Comparison of ENCODE assay signal across 17 mouse cellular contexts in genomic region chr15:86303876-86304275, GRCm38 (mm10).
DNase-seq lines count a peak whose midpoint lies in the region; ATAC-seq and TF ChIP-seq lines count a peak whose summit lies in the region.
"Had no signal": no experiment of that assay in that cellular context is flagged by ENCODE, and none has a peak within 500 bp of the region (broad histone marks: within the 10 kb centered on the region; RNA-seq: fewer than 3 reads in every experiment).

No protein-coding gene starts in this region.

- H3K9me3 ChIP-seq in midbrain, postnatal 0 days (ENCODE audit: low read length) = no peaks in the 10 kb centered on the region
- no peaks in the 10 kb centered on the region for H3K9me3 ChIP-seq in midbrain, embryonic 14.5 days (ENCODE audit: control insufficient read depth, low read length)
- H3K9me3 ChIP-seq: embryonic facial prominence, embryonic 10.5 days; embryonic facial prominence, embryonic 12.5 days had no signal

- H3K4me1 ChIP-seq in midbrain, postnatal 0 days (ENCODE audit: insufficient read depth, low read length) = no peaks in the 10 kb centered on the region
- H3K4me1 ChIP-seq in midbrain, embryonic 14.5 days (ENCODE audit: control insufficient read depth, insufficient read depth, low read length) = no peaks in the 10 kb centered on the region
- H3K4me1 ChIP-seq: embryonic facial prominence, embryonic 10.5 days; embryonic facial prominence, embryonic 12.5 days had no signal

- DNase-seq in layer of hippocampus, adult 2 months (ENCODE audit: low spot score in 2 of 2) = no peak
- no peak for DNase-seq in layer of hippocampus, postnatal 10 days (ENCODE audit: low spot score in 2 of 2)
- peak; percentile 42 for DNase-seq in midbrain, postnatal 0 days (ENCODE audit: low spot score)
- no peak for DNase-seq in midbrain, embryonic 14.5 days
- DNase-seq: adrenal gland, adult 2 months; adrenal gland, postnatal 10 days; adrenal gland, postnatal 25 days; cerebellum, adult 11-12 months; cerebellum, adult 2 months; cerebellum, adult 9-10 months; cerebellum, postnatal 10 days; cerebellum, postnatal 25 days had no signal

- no peak overlapping the region for H3K4me3 ChIP-seq in layer of hippocampus, adult 2 months
- no peak overlapping the region for H3K4me3 ChIP-seq in midbrain, postnatal 0 days (ENCODE audit: low read depth, low read length)
- H3K4me3 ChIP-seq in midbrain, embryonic 14.5 days (replicated peaks; ENCODE audit: low read depth, low read length) = no peak overlapping the region
- H3K4me3 ChIP-seq: embryonic facial prominence, embryonic 10.5 days; embryonic facial prominence, embryonic 12.5 days had no signal

- no peaks in the 10 kb centered on the region for H3K27me3 ChIP-seq in midbrain, postnatal 0 days (ENCODE audit: insufficient read depth, low read length)
- no peaks in the 10 kb centered on the region for H3K27me3 ChIP-seq in midbrain, embryonic 14.5 days (ENCODE audit: control insufficient read depth, insufficient read depth, low read length)
- H3K27me3 ChIP-seq: embryonic facial prominence, embryonic 12.5 days had no signal

- H3K4me2 ChIP-seq in midbrain, postnatal 0 days (ENCODE audit: low read depth, low read length, poor library complexity, severe bottlenecking) = no peak overlapping the region
- no peak overlapping the region for H3K4me2 ChIP-seq in midbrain, embryonic 14.5 days (ENCODE audit: low read length)
- H3K4me2 ChIP-seq: embryonic facial prominence, embryonic 12.5 days had no signal

- H3K36me3 ChIP-seq in midbrain, postnatal 0 days (ENCODE audit: insufficient read depth, low read length) = 0 out of 2 replicates have a peak, but pooled peaks cover 3% of the 10 kb centered on the region
- 0 out of 2 replicates have a peak, but pooled peaks cover 3% of the 10 kb centered on the region for H3K36me3 ChIP-seq in midbrain, embryonic 14.5 days (ENCODE audit: control insufficient read depth, insufficient read depth, low read length)
- H3K36me3 ChIP-seq: embryonic facial prominence, embryonic 10.5 days; embryonic facial prominence, embryonic 12.5 days had no signal

- no peak for TF ChIP-seq CTCF in layer of hippocampus, adult 2 months (conservative IDR thresholded peaks at IDR 0.05)
- TF ChIP-seq CTCF in midbrain, postnatal 0 days (IDR thresholded peaks at IDR 0.05) = no peak

- no peak overlapping the region for H3K9ac ChIP-seq in midbrain, postnatal 0 days (replicated peaks; ENCODE audit: low read length, poor library complexity, severe bottlenecking)
- H3K9ac ChIP-seq in midbrain, embryonic 14.5 days (replicated peaks; ENCODE audit: low read length) = no peak overlapping the region
- H3K9ac ChIP-seq: embryonic facial prominence, embryonic 12.5 days had no signal

- 90% methylated on average over 1 of the region's 1 CpGs for WGBS in midbrain, postnatal 0 days
- 85% methylated on average over 1 of the region's 1 CpGs for WGBS in midbrain, embryonic 14.5 days

- no peak for ATAC-seq in midbrain, postnatal 0 days (ENCODE audit: low FRiP score)
- no peak for ATAC-seq in midbrain, embryonic 14.5 days (ENCODE audit: low FRiP score, low TSS enrichment)
- ATAC-seq in granulocyte monocyte progenitor cell, adult 5-6 weeks (replicated peaks; ENCODE audit: poor library complexity, severe bottlenecking) = no peak
- ATAC-seq: forebrain, embryonic 14.5 days; forebrain, embryonic 16.5 days had no signal

- peak overlapping the region; percentile 84 for H3K27ac ChIP-seq in layer of hippocampus, adult 2 months
- no peak overlapping the region for H3K27ac ChIP-seq in midbrain, postnatal 0 days (ENCODE audit: low read depth, low read length)
- H3K27ac ChIP-seq in midbrain, embryonic 14.5 days (replicated peaks; ENCODE audit: low read depth, low read length) = no peak overlapping the region
- H3K27ac ChIP-seq: embryonic facial prominence, embryonic 10.5 days; embryonic facial prominence, embryonic 12.5 days had no signal
